Mouse (Mus musculus): ENCODE results near the gene I0C0044D17Rik.
"Not testable (repeated sequence)": the region's sequence is repeated elsewhere in the genome, so short reads cannot be mapped to it uniquely, and the experiment has no call there.

The I0C0044D17Rik gene

DNA sequence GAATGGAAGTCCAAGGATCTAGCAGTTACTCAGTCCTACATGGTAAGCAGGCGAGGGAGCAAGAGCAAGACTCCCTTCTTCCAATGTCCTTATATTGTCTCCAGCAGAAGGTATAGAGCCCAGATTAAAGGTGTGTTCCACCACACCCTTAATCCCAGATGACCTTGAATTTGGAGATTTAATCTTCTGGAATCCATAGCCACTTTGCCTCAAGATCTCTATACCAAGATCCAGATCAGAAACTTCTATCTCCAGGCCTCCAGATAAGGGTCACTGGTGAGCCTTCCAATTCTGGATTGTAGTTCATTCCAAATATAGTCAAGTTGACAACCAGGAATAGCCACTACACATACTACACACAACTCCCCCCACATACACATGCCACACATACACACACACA lies at the start of gene I0C0044D17Rik:
Gene I0C0044D17Rik (minus strand): TSS at position 101 of the 400 bp plus-strand sequence.
- DNase-seq (ENCODE audit: low spot score in 2 of 2), result not testable (repeated sequence)

DNA sequence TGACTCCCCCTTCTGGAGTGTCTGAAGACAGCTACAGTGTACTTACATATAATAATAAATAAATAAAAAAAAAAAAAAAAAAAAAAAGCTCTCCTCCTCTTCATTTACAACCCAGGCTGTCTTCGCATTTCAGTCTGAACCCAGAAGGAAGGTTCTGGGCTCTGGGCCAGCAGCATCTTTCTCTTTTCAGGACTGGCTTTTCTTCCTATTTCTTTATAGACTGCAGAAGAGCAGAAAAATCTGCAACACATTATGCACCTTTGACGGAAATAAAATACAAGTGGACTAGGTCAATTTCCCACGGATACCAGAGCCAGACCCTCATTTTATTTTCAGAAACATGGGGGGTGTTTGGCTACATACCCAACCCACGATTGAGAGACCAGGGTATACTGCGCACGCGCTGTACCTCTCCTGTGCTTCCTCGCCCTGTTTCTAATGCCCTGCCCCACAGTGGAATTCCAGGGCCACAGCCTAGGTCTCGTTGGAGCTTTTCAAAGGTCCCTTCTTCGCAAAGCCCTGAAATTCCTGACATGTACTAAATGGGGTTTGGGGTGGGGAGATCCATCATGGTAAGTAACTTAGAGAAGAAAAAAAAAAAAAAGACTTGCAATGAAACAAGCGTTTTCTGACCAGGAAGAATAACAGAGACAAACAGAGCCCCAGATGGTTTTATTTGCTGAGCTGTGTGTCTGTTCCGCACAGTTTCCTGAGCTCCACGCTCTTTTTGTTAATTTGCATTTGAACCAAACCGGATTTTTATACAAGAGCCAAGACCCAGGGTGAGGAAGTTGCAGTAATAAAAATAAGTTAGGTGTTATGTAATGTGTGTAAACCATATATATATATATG lies 42.0 kb upstream of the I0C0044D17Rik start:
- DNase-seq (ENCODE audit: low spot score in 2 of 2), result peak in 1 of 2 experiments; percentile 18

DNA sequence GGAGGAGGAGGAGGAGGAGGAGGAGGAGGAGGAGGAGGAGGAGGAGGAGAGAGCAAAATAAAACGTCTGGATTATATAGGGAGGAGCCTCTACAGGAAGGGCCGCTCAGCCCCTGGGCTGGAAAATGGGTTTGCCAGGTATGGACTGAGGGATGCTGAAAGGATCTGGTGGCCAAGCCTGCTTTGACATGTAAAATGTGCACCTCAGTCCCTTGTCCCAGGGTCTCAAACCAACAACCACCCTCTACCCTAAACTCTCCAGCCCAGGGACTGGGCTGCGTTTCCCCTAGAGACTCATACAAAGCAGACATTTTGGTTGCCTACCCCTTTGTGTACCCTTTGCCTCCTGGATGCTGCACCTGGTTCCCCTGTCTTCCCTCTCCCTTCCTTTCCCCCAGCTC lies 40.9 kb upstream of the I0C0044D17Rik start:
- DNase-seq (ENCODE audit: low spot score in 2 of 2), result no peak

DNA sequence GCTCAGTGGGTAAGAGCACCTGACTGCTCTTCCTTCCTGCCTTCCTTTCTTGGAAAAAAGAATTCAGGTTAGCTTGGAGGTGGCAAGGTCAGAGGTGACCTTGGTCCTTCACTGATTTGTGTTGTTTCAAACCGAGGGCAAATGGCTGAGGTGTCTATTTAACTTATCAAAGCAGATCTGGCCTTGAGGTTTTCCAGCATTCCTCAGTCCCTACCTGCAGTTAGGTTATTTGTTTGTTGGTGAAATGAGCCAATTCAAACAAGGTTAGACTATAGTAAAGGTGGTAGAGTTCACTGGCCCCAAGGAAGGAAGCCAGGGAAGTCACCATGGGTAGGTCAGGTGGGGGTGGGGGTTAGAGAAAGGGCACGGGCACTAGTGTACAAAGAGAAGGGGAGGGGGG lies 40.5 kb upstream of the I0C0044D17Rik start:
- no peak for DNase-seq (ENCODE audit: low spot score in 2 of 2)

DNA sequence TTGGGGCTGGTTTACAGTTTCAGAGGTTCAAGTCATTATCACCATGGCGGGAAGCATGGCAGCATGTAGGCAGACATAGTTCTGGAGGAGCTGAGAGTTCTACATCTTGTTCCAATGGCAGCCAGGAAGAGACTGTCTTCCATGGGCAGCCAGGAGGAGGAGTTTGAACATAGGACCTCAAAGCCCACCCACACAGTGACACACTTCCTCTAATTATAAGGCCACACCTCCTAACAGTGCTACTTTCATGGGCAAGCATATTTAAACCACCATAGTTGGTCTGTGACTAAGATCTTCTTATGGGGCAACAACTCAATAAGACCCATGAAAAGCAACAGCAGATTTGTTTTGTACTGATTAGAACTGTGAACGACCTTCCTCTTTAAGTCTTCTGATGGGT lies 39.8 kb upstream of the I0C0044D17Rik start:
- DNase-seq (ENCODE audit: low spot score in 2 of 2), result no peak

DNA sequence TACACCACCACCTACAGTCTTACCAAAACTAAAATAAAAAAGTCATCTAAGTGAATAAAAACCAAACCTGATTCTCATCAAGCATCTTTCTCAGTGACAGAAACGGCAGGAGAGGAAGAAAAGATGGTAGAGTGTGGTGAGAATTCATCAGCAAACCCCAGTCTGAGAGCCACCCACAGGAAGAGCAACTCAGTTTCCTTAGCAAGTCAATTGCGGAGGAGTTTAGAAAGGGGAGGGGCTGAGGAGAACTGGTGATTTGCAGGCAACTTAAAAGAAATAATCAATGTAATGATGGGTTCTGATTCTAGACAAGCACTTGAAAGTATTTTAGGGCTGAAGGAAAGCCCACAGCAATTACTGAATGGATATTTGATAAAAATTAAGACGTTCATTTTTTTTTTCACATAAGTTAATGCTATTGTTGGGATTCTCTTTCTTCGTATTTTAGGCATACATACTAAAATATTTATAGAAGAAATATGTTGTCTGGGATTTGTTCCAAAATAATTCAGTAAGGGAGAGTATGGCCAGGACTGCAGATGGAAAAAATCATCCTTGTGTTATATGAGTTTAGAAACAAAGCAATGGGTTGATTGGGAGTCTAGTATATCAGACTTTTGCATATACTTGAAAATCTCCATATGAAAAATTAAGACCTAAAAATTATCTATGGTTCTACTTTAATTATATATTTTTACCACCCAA lies 34.7 kb upstream of the I0C0044D17Rik start:
- DNase-seq (ENCODE audit: low spot score in 2 of 2), result no peak

DNA sequence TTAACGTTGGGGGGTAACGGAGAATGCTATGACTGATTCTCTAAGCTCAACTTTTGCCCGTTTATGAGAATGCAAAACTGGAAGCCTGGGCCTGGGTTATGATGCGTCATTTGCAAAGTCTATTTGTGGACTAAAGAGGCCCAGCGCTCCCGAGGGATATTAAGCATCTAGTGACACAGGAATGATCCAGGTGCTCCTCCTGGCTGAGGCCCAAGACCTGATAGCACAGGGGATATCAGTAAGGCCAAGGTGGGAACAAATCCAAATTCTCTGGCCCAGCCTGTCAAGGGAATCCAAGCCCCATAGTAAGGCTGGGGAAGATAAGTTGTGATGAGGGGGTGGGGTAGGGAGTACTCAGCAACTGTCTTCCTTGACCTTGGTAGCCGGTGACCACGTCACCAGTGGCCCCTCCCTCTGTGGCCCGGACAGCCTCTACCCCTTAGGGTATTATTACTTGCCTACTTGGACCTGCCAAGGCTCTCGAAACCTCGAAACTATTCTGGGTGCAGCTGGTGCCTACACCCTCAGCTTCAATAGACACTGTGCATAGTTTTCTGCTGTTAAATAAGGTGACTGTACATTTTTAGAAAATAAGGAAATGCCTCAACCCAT lies 33.5 kb upstream of the I0C0044D17Rik start:
- no peak for DNase-seq (ENCODE audit: low spot score in 2 of 2)

DNA sequence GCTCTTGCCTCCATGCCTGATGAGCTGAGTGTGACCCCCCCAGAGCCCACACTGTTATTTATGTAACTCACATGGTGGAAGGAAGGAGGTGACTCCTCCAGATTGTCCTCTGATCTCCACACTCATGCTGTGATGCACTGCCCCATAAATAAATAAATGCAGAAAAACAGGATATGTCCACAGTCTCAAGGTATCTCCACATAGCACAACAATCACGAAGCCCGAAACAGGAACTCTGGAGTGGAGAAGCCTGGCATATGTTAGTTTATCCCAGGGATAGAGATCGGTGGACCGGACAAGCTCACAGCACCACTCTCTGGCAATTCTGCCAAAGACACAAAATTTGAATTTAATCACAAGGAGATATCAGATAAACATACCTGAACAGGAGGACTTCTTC lies 30.3 kb upstream of the I0C0044D17Rik start:
- no peak for DNase-seq (ENCODE audit: low spot score in 2 of 2)

DNA sequence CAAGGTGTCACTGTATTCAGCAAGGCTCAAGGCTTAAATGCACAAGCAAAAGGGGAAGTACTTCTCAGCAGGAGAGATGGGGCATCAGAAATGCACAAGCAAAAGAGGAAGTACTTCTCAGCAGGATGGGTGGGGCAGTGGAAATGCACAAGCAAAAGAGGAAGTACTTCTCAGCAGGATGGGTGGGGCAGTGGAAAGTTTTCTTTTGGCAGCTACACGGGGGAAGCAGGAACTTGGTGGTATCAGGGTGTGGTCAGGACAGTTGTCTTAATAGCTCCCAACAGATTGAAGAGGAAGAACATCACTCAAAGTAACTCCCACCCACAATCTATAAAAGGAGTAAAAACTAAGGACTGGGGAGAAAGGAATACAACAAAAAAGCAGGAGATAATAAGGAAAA lies 26.8 kb upstream of the I0C0044D17Rik start:
- DNase-seq (ENCODE audit: low spot score in 2 of 2), result not testable (repeated sequence)

DNA sequence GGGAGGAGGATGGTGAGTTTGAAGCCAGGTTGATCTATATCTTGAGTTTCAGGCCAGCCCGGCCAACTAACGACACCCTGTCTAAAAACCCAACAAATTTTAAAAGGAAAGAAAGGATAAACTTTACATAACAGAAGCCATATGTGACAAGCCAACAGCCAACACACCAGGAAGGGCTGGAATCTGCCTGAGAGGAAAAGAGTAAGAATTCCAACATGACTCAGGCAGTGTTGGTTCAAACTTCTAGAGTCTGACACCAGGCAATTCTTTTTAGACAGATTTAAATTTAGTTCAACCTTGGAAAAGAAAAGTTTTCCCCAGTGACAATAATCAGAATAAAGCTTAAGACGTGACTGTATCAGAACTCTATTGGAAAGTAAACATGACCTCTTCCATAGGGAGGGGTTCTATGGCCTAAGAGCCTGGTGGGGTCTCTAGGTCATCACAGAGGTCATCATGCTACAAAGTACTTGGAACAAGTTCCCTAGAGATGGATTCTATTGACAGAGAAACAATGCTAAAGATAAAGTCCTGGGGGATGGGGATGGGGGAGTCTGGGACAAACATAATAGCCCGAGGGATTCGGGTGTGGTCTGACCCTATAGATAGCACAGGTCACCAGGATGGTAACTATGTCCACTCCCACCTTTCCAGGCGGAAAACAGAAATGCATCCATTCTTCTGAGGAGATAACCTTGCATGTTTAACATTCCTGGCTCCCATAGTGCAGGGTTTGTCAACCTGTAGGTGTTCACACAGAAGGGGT lies 23.7 kb upstream of the I0C0044D17Rik start:
- no peak for DNase-seq (ENCODE audit: low spot score in 2 of 2)

DNA sequence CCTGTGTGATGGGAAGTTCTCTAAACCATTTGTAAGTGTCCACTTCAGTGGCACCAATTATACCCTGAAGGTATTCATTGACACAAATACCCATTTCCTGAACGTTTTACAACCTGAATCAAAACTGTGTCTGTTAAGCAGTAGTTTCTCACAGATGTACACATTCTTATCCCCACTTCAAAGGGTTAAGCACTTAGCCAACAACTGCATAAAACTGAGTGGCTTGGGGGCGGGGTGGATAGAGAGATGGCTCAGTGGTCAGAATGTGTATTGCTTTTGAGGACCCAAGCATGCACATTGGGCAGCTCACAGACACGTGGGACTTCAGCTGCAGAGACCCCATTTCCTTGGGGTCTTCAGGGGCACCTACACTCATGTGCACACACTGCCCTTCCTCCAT lies 22.8 kb upstream of the I0C0044D17Rik start:
- DNase-seq (ENCODE audit: low spot score in 2 of 2), result no peak

DNA sequence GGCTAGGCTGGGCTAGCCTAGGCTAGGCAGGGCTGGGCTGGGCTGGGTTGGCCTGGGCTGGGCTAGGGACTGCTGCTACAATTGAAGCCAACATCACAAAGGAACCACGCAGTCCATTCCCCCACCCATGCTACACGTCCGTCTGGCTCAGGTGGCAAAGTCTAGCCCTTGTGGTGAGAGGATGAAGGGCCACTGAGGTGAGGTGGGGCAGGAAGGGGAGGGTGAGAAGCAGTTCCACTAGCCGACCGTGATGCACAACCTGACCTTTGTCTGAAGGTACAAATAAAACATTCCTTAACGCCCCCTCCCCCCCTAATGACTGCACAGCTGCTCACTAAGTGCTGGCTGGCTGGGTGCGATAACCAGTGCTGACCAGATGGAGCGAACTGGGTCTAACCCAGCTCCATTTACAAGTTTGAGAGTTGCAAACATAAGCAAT lies 22.1 kb upstream of the I0C0044D17Rik start:
- no peak for DNase-seq (ENCODE audit: low spot score in 2 of 2)

DNA sequence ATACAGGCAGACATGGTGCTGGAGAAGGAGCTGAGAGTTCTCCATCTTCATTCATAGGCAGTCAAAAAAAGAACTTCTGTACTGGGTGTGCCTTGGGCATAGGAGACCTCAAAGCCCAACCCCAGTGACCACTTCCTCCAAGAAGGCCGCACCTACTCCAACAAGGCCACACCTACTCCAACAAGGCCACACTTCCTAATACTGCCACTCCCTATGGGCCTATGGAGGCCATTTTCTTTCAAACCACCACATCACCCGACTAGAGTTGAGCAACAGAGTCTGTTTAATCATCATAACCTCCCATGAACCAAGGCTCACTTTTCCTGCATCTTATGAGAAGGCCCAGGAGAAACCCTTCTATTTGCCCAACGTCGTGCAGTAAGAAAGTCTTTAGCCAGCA lies 21.6 kb upstream of the I0C0044D17Rik start:
- DNase-seq (ENCODE audit: low spot score in 2 of 2), result no peak

DNA sequence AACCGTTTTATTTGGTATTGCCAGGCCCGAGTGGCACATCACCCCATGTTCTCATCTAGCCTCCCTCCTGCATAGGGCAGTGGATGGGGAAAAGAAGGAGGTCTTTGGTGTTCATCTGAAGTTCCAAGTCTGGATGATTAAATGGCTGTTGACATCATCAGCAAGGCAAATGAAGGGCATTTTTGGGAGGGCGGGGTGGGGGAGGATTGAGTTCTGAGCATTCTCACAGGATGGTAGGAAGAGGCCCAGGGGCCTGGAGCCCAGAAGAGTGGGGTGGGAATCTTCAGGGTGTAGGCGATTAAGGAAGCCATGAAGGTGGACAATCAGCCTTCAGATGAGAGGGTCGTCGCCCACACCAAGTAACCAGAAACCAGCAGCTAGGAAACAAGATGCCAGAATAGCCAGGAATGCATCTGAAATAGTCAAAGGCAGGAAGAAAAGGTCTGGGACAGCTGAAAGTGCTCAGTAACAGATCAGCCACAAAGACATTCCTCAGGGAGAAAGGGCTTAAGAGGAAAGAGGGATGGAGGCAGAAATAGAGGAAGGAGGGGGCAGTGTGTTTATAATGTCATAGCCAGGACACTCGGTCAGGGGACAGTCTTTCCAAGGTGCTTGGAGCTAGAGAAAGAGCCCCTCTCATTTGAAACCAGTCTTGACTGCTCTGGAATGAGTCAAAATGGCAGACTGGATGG lies 20.4 kb upstream of the I0C0044D17Rik start:
- DNase-seq (ENCODE audit: low spot score in 2 of 2), result no peak

DNA sequence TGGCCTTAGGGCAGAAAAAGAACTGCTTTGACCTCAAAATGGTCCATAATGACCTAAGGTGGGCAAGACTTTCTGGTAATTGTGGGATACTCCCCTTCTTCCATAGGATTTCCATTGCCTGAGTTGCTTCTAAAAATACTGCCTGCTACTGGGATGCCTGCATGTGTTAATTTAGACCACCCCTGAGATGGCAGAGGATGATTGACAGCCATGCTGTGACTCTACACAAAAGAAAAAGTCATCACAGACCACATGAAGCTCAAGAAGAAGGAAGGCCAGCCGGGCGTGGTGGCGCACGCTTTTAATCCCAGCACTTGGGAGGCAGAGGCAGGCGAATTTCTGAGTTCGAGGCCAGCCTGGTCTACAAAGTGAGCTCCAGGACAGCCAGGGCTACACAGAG lies 17.6 kb upstream of the I0C0044D17Rik start:
- not testable (repeated sequence) for DNase-seq (ENCODE audit: low spot score in 2 of 2)

DNA sequence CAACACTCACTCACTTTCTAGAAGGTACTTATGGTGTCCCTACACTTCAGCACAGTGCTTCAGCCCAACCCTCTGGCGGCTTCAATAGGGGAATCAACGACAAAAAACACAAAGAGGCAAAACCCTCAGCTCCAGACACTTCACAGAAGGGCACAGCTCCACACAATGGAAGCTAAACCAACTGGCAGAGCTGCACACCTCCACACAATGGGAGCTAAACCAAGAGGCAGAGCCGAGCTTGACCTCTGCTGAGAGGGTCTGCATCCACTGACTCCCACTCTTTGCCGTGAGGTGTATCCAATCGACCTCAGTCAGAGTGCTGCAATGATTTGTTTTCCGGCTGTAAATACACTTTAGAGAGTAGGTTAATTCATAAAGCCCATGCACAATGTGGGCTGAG lies 16.9 kb upstream of the I0C0044D17Rik start:
- no peak for DNase-seq (ENCODE audit: low spot score in 2 of 2)

DNA sequence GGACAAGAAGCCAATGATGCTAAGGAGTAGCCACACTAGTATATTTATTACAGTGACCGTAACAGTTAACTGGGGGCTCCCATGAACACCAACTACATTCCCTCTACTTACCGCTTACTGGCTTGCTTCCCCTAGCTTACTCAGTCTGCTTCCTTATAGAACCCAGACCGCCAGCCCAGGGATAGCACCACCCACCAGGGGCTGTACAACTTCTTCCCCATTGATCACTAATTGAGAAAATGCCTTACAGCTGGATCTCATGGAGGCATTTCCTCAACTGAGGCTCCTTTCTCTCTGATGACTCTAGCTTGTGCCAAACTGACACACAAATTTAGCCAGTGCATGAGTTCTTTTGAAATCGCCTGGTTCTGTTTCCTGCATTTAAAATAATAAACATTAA lies 15.3 kb upstream of the I0C0044D17Rik start:
- no peak for DNase-seq (ENCODE audit: low spot score in 2 of 2)

DNA sequence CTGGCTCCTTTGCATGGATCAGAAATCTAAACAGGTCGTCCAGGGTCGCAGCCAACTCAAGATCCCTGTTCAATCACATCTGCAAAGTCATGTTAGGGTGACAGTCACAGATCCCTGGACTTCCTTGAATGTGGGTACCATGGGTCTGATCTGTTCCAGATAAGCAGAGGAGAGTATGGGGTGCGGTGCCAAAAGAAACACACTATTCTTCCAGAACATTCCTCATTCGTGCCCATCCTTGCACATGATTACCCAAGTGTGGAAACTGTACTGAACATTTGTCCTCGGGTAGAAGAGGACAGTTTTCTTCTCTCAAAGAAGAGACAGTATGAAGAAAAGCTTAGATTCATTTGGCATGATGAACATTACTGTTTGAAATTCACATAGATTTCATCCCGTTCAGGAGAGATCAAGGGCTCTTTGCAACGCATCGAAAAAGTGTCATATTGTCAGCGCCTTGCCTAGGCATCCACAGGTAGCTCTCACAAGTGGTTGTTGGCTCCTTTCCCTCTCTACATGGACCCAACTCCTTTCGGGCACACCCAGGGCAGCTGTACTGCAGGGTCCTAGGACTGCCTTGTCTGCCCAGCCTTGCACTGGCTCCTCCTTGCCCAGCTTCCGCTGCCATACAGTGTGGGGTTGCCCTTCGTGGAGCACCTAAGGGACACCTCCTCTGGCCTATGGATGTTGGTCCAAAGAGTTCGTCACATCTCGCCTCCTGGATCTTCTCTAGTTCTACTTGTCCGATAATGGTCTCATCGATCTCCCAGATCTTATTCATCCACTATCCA lies 14.3 kb upstream of the I0C0044D17Rik start:
- no peak for DNase-seq (ENCODE audit: low spot score in 2 of 2)

DNA sequence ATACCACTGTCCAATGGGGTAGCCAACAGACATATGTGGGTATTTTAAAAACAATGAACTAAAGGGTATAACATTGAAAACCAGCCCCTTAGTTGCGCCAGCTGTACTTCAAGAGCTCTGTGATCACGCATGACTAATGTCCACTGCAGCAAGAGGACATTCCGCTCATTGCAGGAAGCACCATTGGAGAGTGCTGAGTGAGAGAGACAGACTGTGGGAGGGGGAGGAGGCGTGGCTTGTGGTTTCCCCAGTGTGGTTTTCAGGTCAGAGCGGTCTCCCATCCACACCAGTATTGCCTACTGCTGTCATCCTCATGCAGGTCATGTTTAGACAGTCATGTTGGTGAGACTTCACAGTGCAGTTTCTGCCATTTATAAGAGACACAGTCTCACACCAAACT lies 12.9 kb upstream of the I0C0044D17Rik start:
- DNase-seq (ENCODE audit: low spot score in 2 of 2), result no peak

DNA sequence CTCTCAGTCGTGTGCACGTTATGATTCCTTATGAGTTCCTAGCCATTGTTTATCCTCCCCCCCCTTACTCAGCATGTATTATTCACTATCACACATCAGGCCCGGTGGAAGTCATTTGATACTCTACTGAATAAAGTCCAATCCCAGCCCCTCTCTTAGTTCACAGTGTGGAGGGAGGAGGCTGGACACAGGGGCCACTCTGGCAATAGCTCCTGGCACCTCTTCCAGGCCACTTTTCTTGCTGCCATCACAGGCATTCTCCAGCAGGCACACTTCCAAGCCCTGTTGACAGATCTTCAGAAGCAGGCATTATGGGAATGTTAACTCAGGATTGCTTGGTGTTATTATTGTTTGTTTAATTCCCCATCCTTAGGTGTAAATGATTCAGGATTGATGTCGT lies 11.1 kb upstream of the I0C0044D17Rik start:
- no peak for DNase-seq (ENCODE audit: low spot score in 2 of 2)

Measured in frontal cortex, postnatal 10 days (tissue).